Mouse (Mus musculus): ENCODE data around the gene Olfr1055. TPM values are rescaled to one million over a fixed set of nuclear protein-coding genes. Genes with fewer than 3 reads are reported as not detected.
"Not testable (repeated sequence)": the region's sequence is repeated elsewhere in the genome, so short reads cannot be mapped to it uniquely, and the experiment has no call there.

Gene Olfr1055
- polyA plus RNA-seq (2012), result not detected in 2 replicates

GRCm38 (mm10) chr2:86350184-86350583 lies at the start of gene Olfr1055:
Gene Olfr1055, minus strand, starts transcription at chr2:86350284.
- no peak for TF ChIP-seq GATA1 (IDR thresholded peaks at IDR 0.05; ENCODE audit: low read length)

- TF ChIP-seq GATA1 (IDR thresholded peaks at IDR 0.05; ENCODE audit: low read length), result no peak
Measured at GRCm38 (mm10) chr2:86395114-86395513, 45.0 kb upstream of the Olfr1055 start.

- TF ChIP-seq GATA1 (IDR thresholded peaks at IDR 0.05; ENCODE audit: low read length), result not testable (repeated sequence)
Measured at GRCm38 (mm10) chr2:86388461-86388860, 38.4 kb upstream of the Olfr1055 start, which contains the start of gene Olfr1058. Gene Olfr1058, minus strand, starts transcription at chr2:86388561.

GRCm38 (mm10) chr2:86378293-86378692 lies 28.2 kb upstream of the Olfr1055 start, which contains the start of gene Olfr1057:
Gene Olfr1057, minus strand, starts transcription at chr2:86378393.
- TF ChIP-seq GATA1 (IDR thresholded peaks at IDR 0.05; ENCODE audit: low read length), result no peak

GRCm38 (mm10) chr2:86362369-86362768 lies 12.3 kb upstream of the Olfr1055 start, which contains the start of gene Olfr1056:
Gene Olfr1056, minus strand, starts transcription at chr2:86362469.
- TF ChIP-seq GATA1 (IDR thresholded peaks at IDR 0.05; ENCODE audit: low read length), result no peak

GRCm38 (mm10) chr2:86335333-86335732 lies 14.8 kb downstream of the Olfr1055 start, which contains the start of gene Olfr1054:
Gene Olfr1054, minus strand, starts transcription at chr2:86335433.
- no peak for TF ChIP-seq GATA1 (IDR thresholded peaks at IDR 0.05; ENCODE audit: low read length)

- TF ChIP-seq GATA1 (IDR thresholded peaks at IDR 0.05; ENCODE audit: low read length), result no peak
Measured at GRCm38 (mm10) chr2:86315184-86315583, 34.9 kb downstream of the Olfr1055 start, which contains the start of gene Olfr1053. Gene Olfr1053, minus strand, starts transcription at chr2:86315284.

Other genes with a start within 250 kb of the Olfr1055 start
- gene Olfr1039, start 214.4 kb downstream of the Olfr1055 start, polyA plus RNA-seq (2012), result not detected in 2 replicates
- gene Olfr1040, start 203.6 kb downstream of the Olfr1055 start, polyA plus RNA-seq (2012), result not detected in 2 replicates
- gene Olfr1042, start 188.4 kb downstream of the Olfr1055 start, polyA plus RNA-seq (2012), result not detected in 2 replicates
- not detected in 2 replicates for gene Olfr1043, start 182.8 kb downstream of the Olfr1055 start, polyA plus RNA-seq (2012)
- not detected in 2 replicates for gene Olfr1044, start 172.5 kb downstream of the Olfr1055 start, polyA plus RNA-seq (2012)
- not detected in 2 replicates for gene Olfr52, start 164.6 kb downstream of the Olfr1055 start, polyA plus RNA-seq (2012)
- not detected in 2 replicates for gene Olfr1045, start 147.3 kb downstream of the Olfr1055 start, polyA plus RNA-seq (2012)
- gene Olfr1046, start 131.0 kb downstream of the Olfr1055 start, polyA plus RNA-seq (2012), result not detected in 2 replicates
- not detected in 2 replicates for gene Olfr1047, start 118.9 kb downstream of the Olfr1055 start, polyA plus RNA-seq (2012)
- not detected in 2 replicates for gene Olfr1048, start 110.0 kb downstream of the Olfr1055 start, polyA plus RNA-seq (2012)
- gene Olfr1049, start 92.0 kb downstream of the Olfr1055 start, polyA plus RNA-seq (2012), result not detected in 2 replicates
- gene Olfr1051, start 71.2 kb downstream of the Olfr1055 start, polyA plus RNA-seq (2012), result not detected in 2 replicates
- not detected in 2 replicates for gene Olfr1052, start 57.8 kb downstream of the Olfr1055 start, polyA plus RNA-seq (2012)
- gene Olfr1053, start 35.0 kb downstream of the Olfr1055 start, polyA plus RNA-seq (2012), result not detected in 2 replicates
- not detected in 2 replicates for gene Olfr1054, start 14.9 kb downstream of the Olfr1055 start, polyA plus RNA-seq (2012)
- not detected in 2 replicates for gene Olfr1056, start 12.2 kb upstream of the Olfr1055 start, polyA plus RNA-seq (2012)
- gene Olfr1057, start 28.1 kb upstream of the Olfr1055 start, polyA plus RNA-seq (2012), result not detected in 2 replicates
- not detected in 2 replicates for gene Olfr1058, start 38.3 kb upstream of the Olfr1055 start, polyA plus RNA-seq (2012)
- not detected in 2 replicates for gene Olfr1061, start 63.8 kb upstream of the Olfr1055 start, polyA plus RNA-seq (2012)
- not detected in 2 replicates for gene Olfr1062, start 76.5 kb upstream of the Olfr1055 start, polyA plus RNA-seq (2012)
- not detected in 2 replicates for gene Olfr1065, start 100.3 kb upstream of the Olfr1055 start, polyA plus RNA-seq (2012)
- not detected in 2 replicates for gene Olfr1066, start 106.0 kb upstream of the Olfr1055 start, polyA plus RNA-seq (2012)
- not detected in 2 replicates for gene Olfr228, start 137.1 kb upstream of the Olfr1055 start, polyA plus RNA-seq (2012)
- gene Olfr1076, start 158.2 kb upstream of the Olfr1055 start, polyA plus RNA-seq (2012), result not detected in 2 replicates
- gene Olfr1079, start 192.2 kb upstream of the Olfr1055 start, polyA plus RNA-seq (2012), result not detected in 2 replicates
- gene Olfr1080, start 208.0 kb upstream of the Olfr1055 start, polyA plus RNA-seq (2012), result not detected in 2 replicates
- not detected in 2 replicates for gene Olfr1082, start 248.7 kb upstream of the Olfr1055 start, polyA plus RNA-seq (2012)

Measured in G1E-ER4 (cell line).